Mouse (Mus musculus) monocyte, adult 59 days (primary cell): ENCODE data around the gene Fzr1. TPM values are rescaled to one million over a fixed set of nuclear protein-coding genes. Genes with fewer than 3 reads are reported as not detected.

ENCODE experiments used
- total RNA-seq, 2 experiments: library from RNA; stranded (reverse); gene quantifications; one replicate each; pipeline ENCODE4 v1.2.4; 2023

Gene Fzr1
- 10 to 100 TPM; 33.5 to 38.0 TPM for total RNA-seq

GRCm38 (mm10) chr10:81377793-81378552, at the start of gene Fzr1:
Gene Fzr1, minus strand, starts transcription at chr10:81378516.

GRCm38 (mm10) chr10:81392781-81393185, 14.5 kb upstream of the Fzr1 start, which contains the start of gene Smim24:
Gene Smim24, plus strand, starts transcription at chr10:81393051.

GRCm38 (mm10) chr10:81388505-81389055, 10.3 kb upstream of the Fzr1 start, which contains the start of gene Gm48552:
Gene Gm48552, plus strand, starts transcription at chr10:81389005.

GRCm38 (mm10) chr10:81383802-81384604, 5.7 kb upstream of the Fzr1 start, which contains the start of the genes Dohh and Gm48551:
Gene Dohh, plus strand, starts transcription at chr10:81384428.
Gene Gm48551, plus strand, starts transcription at chr10:81384466.

GRCm38 (mm10) chr10:81365672-81366476, 12.4 kb downstream of the Fzr1 start, which contains the start of gene 4930404N11Rik:
Gene 4930404N11Rik, minus strand, starts transcription at chr10:81365816.

GRCm38 (mm10) chr10:81356991-81357844, 21.1 kb downstream of the Fzr1 start, which contains the start of gene Mfsd12:
Gene Mfsd12, plus strand, starts transcription at chr10:81357491.

GRCm38 (mm10) chr10:81350351-81351063, 27.8 kb downstream of the Fzr1 start, which contains the start of gene Hmg20b:
Gene Hmg20b, minus strand, starts transcription at chr10:81350480.

GRCm38 (mm10) chr10:81342686-81343505, 35.4 kb downstream of the Fzr1 start, which contains the start of gene Gipc3:
Gene Gipc3, minus strand, starts transcription at chr10:81343266.

GRCm38 (mm10) chr10:81328386-81328785, 49.9 kb downstream of the Fzr1 start, which contains the start of gene Tbxa2r:
Gene Tbxa2r, plus strand, starts transcription at chr10:81328731.

GRCm38 (mm10) chr10:81320550-81321347, 57.6 kb downstream of the Fzr1 start, which contains the start of gene Cactin:
Gene Cactin, plus strand, starts transcription at chr10:81321103.

Other genes with a start within 250 kb of the Fzr1 start
- 100 to 1,000 TPM; 124 TPM for gene Zbtb7a, start 243.3 kb downstream of the Fzr1 start, total RNA-seq
- 10 to 100 TPM; 23.5 to 34.3 TPM for gene Pias4, start 210.6 kb downstream of the Fzr1 start, total RNA-seq
- gene Eef2, start 201.9 kb downstream of the Fzr1 start, total RNA-seq = 1,000 to 10,000 TPM; 1,547 to 1,607 TPM
- 10 to 100 TPM; 33.4 to 35.1 TPM for gene Dapk3, start 195.5 kb downstream of the Fzr1 start, total RNA-seq
- gene 4930442H23Rik, start 194.7 kb downstream of the Fzr1 start, total RNA-seq = not detected
- gene Nmrk2, start 176.5 kb downstream of the Fzr1 start, total RNA-seq = not detected
- gene Atcay, start 147.7 kb downstream of the Fzr1 start, total RNA-seq = not detected
- gene Zfr2, start 145.4 kb downstream of the Fzr1 start, total RNA-seq = 1 to 10 TPM; 1.3 to 2.7 TPM
- 10 to 100 TPM; 42.3 to 59.6 TPM for gene Matk, start 125.6 kb downstream of the Fzr1 start, total RNA-seq
- 10 to 100 TPM; 75.9 to 85.4 TPM for gene Mrpl54, start 111.6 kb downstream of the Fzr1 start, total RNA-seq
- gene Apba3, start 111.6 kb downstream of the Fzr1 start, total RNA-seq = 10 to 100 TPM; 42.4 to 46.0 TPM
- 1 to 10 TPM; 1.7 to 4.5 TPM for gene Tjp3, start 86.9 kb downstream of the Fzr1 start, total RNA-seq
- gene Pip5k1c, start 85.6 kb downstream of the Fzr1 start, total RNA-seq = 100 to 1,000 TPM; 135 to 147 TPM
- gene Cactin, start 57.4 kb downstream of the Fzr1 start, total RNA-seq = 10 to 100 TPM; 29.4 to 32.4 TPM
- gene Tbxa2r, start 49.8 kb downstream of the Fzr1 start, total RNA-seq = under 1 TPM in 1 of 2 experiments, not detected in 1; 0.26 TPM
- gene Gipc3, start 35.2 kb downstream of the Fzr1 start, total RNA-seq = under 1 TPM in 1 of 2 experiments, not detected in 1; 0.15 TPM
- gene Hmg20b, start 28.0 kb downstream of the Fzr1 start, total RNA-seq = 10 to 100 TPM; 71.4 to 85.8 TPM
- gene Mfsd12, start 21.0 kb downstream of the Fzr1 start, total RNA-seq = 10 to 100 TPM; 38.4 to 44.6 TPM
- gene 4930404N11Rik, start 12.7 kb downstream of the Fzr1 start, total RNA-seq = 1 to 10 TPM; 3.5 to 3.7 TPM
- gene Dohh, start 5.9 kb upstream of the Fzr1 start, total RNA-seq = 10 to 100 TPM; 31.3 to 35.2 TPM
- gene Gm48551, start 6.0 kb upstream of the Fzr1 start, total RNA-seq = 1 to 10 TPM in 1 of 2 experiments, under 1 TPM in 1; 0.97 to 1.3 TPM
- gene Gm48552, start 10.5 kb upstream of the Fzr1 start, total RNA-seq = 1 to 10 TPM; 2.3 to 3.7 TPM
- 10 to 100 TPM; 11.9 to 12.5 TPM for gene Smim24, start 14.5 kb upstream of the Fzr1 start, total RNA-seq
- gene Nfic, start 77.1 kb upstream of the Fzr1 start, total RNA-seq = 10 to 100 TPM; 71.7 to 75.6 TPM
- gene Celf5, start 104.2 kb upstream of the Fzr1 start, total RNA-seq = not detected
- gene Ncln, start 117.9 kb upstream of the Fzr1 start, total RNA-seq = 100 to 1,000 TPM; 108 to 128 TPM
- 10 to 100 TPM; 13.4 to 15.1 TPM for gene S1pr4, start 121.6 kb upstream of the Fzr1 start, total RNA-seq
- 10 to 100 TPM; 20.9 to 21.4 TPM for gene Gna15, start 145.7 kb upstream of the Fzr1 start, total RNA-seq
- gene Gna11, start 166.7 kb upstream of the Fzr1 start, total RNA-seq = 10 to 100 TPM; 12.5 to 13.8 TPM
- 100 to 1,000 TPM; 239 to 246 TPM for gene Aes, start 181.0 kb upstream of the Fzr1 start, total RNA-seq
- gene Tle2, start 196.0 kb upstream of the Fzr1 start, total RNA-seq = 1 to 10 TPM; 3.4 to 4.2 TPM
- gene Tle6, start 222.6 kb upstream of the Fzr1 start, total RNA-seq = 1 to 10 TPM; 1.2 to 3.4 TPM
- 1 to 10 TPM in 1 of 2 experiments, under 1 TPM in 1; 0.85 to 1.0 TPM for gene BC025920, start 227.8 kb upstream of the Fzr1 start, total RNA-seq
- gene Sirt6, start 249.3 kb upstream of the Fzr1 start, total RNA-seq = 10 to 100 TPM; 13.4 to 14.7 TPM